Mouse (Mus musculus) midbrain, postnatal 0 days (tissue): ENCODE measurements around the gene Kpna6. TPM values are rescaled to one million over a fixed set of nuclear protein-coding genes. Genes with fewer than 3 reads are reported as not detected.

ENCODE experiments used
- ATAC-seq: fragments of 200-750 bp; cut with Nextera tagmentation; 2 replicates; pipeline ENCODE4 v1.8.0; 2017; ENCODE audit warnings: moderate number of reproducible peaks, mild to moderate bottlenecking, moderate TSS enrichment, moderate library complexity; ENCODE audit not compliant: low FRiP score
- DNase-seq: peaks from one replicate; pipeline ENCODE4 v3.0.0-alpha.2; 2015; ENCODE audit warnings: low spot score
- H3K27ac ChIP-seq: fragments of 300-500 bp; sonication (generic); 2 replicates; pipeline ENCODE4 v1.5.1; 2014; ENCODE audit warnings: low read depth, mild to moderate bottlenecking, low read length, mixed read lengths
- H3K27me3 ChIP-seq: fragments of 300-500 bp; sonication (generic); 2 replicates; pipeline ENCODE4 v1.6.1; 2014; ENCODE audit warnings: low read length, control low read depth, mixed read lengths; ENCODE audit not compliant: insufficient read depth
- H3K36me3 ChIP-seq: fragments of 300-500 bp; sonication (generic); 2 replicates; pipeline ENCODE4 v1.6.1; 2014; ENCODE audit warnings: low read length, control low read depth, mixed read lengths; ENCODE audit not compliant: insufficient read depth
- H3K4me1 ChIP-seq: fragments of 300-500 bp; sonication (generic); 2 replicates; pipeline ENCODE4 v1.6.1; 2014; ENCODE audit warnings: mild to moderate bottlenecking, control low read depth, antibody characterized with exemption, low read length, mixed read lengths; ENCODE audit not compliant: insufficient read depth
- H3K4me2 ChIP-seq: fragments of 300-500 bp; sonication (generic); 2 replicates; pipeline ENCODE4 v1.6.1; 2014; ENCODE audit warnings: low read depth, mild to moderate bottlenecking, low read length, mixed read lengths; ENCODE audit not compliant: poor library complexity, severe bottlenecking
- H3K4me3 ChIP-seq: fragments of 300-500 bp; sonication (generic); 2 replicates; pipeline ENCODE4 v1.5.1; 2014; ENCODE audit warnings: low read depth, mild to moderate bottlenecking, low read length, moderate library complexity
- H3K9ac ChIP-seq: fragments of 300-500 bp; sonication (generic); replicated peaks from 2 replicates; pipeline ENCODE4 v1.6.1; 2014; ENCODE audit warnings: mild to moderate bottlenecking, low read length, moderate library complexity, mixed read lengths; ENCODE audit not compliant: poor library complexity, severe bottlenecking
- H3K9me3 ChIP-seq: fragments of 300-500 bp; sonication (generic); 2 replicates; pipeline ENCODE4 v1.6.1; 2016; ENCODE audit warnings: low read length, control low read depth
- CTCF ChIP-seq: IDR thresholded peaks from 2 replicates; pipeline ENCODE4 v1.5.1; 2016; ENCODE audit warnings: antibody characterized with exemption, mild to moderate bottlenecking
- WGBS: fragments of 180-500 bp; shearing (Covaris S2); extraction: QIAGEN DNeasy Blood & Tissue Kit; methylation state at CpG from one replicate; pipeline ENCODE4 v1.1.7; 2014; 5-methylcytosine and 5-hydroxymethylcytosine counted together
- polyA plus RNA-seq: library from polyadenylated mRNA; unstranded; fragments of >200 nt; fragmentation: Nextera tagmentation; extraction: Ambion mirVana; gene quantifications from 2 replicates; pipeline ENCODE4 v1.2.1, GENCODE M21; 2015
- total RNA-seq: library from RNA; depleted of rRNA; stranded (reverse); fragments of >200 nt; gene quantifications from 2 replicates; pipeline ENCODE4 v1.2.3, GENCODE M21; 2014

The Kpna6 gene
- total and polyA plus RNA-seq, 2 experiments from 2014 or later = 14.9 to 65.3 TPM

- H3K9ac ChIP-seq = peak overlapping the region; percentile 87
- no peaks in the 10 kb centered on the region for H3K9me3 ChIP-seq
- peak overlapping the region; percentile 80 for H3K4me2 ChIP-seq
- ATAC-seq = no peak
- H3K27me3 ChIP-seq = no peaks in the 10 kb centered on the region
- DNase-seq = no peak
- H3K4me3 ChIP-seq = peak overlapping the region; percentile 52
- peaks cover 23% of the 10 kb centered on the region for H3K4me1 ChIP-seq
- H3K36me3 ChIP-seq = peaks cover 3% of the 10 kb centered on the region; the same call in 1 of the 2 replicates
- 95% methylated on average over 5 of the region's 5 CpGs for WGBS
- TF ChIP-seq CTCF = no peak
- H3K27ac ChIP-seq = peak overlapping the region; percentile 95
Observed at GRCm38 (mm10) chr4:129618031-129618430, 54.5 kb downstream of the Kpna6 start.

- H3K27me3 ChIP-seq = no peaks in the 10 kb centered on the region
- H3K27ac ChIP-seq = no peak overlapping the region
- no peak; the same call in 1 of the 2 replicates for TF ChIP-seq CTCF
- H3K4me3 ChIP-seq = no peak overlapping the region
- H3K4me1 ChIP-seq = peaks cover 16% of the 10 kb centered on the region
- no peak overlapping the region for H3K4me2 ChIP-seq
- WGBS = 95% methylated on average over 7 of the region's 7 CpGs
- ATAC-seq = no peak
- H3K9ac ChIP-seq = no peak overlapping the region
- no peaks in the 10 kb centered on the region for H3K9me3 ChIP-seq
- no peak for DNase-seq
- peaks cover 3% of the 10 kb centered on the region; the same call in 1 of the 2 replicates for H3K36me3 ChIP-seq
Observed at GRCm38 (mm10) chr4:129617121-129617641, 55.4 kb downstream of the Kpna6 start.

- H3K27ac ChIP-seq = no peak overlapping the region
- ATAC-seq = no peak
- H3K27me3 ChIP-seq = no peaks in the 10 kb centered on the region
- peaks cover 11% of the 10 kb centered on the region; the same call in 1 of the 2 replicates for H3K4me1 ChIP-seq
- 95% methylated on average over 3 of the region's 3 CpGs for WGBS
- H3K9me3 ChIP-seq = no peaks in the 10 kb centered on the region
- H3K4me3 ChIP-seq = no peak overlapping the region
- H3K4me2 ChIP-seq = no peak overlapping the region
- DNase-seq = no peak
- TF ChIP-seq CTCF = no peak
- peaks cover 3% of the 10 kb centered on the region; the same call in 1 of the 2 replicates for H3K36me3 ChIP-seq
- no peak overlapping the region for H3K9ac ChIP-seq
Observed at GRCm38 (mm10) chr4:129616631-129617030, 55.9 kb downstream of the Kpna6 start.

- 88% methylated on average over 9 of the region's 9 CpGs for WGBS
- peaks cover 3% of the 10 kb centered on the region; the same call in 1 of the 2 replicates for H3K36me3 ChIP-seq
- no peak overlapping the region for H3K27ac ChIP-seq
- no peak for TF ChIP-seq CTCF
- no peaks in the 10 kb centered on the region for H3K27me3 ChIP-seq
- no peak overlapping the region for H3K4me3 ChIP-seq
- no peak overlapping the region for H3K9ac ChIP-seq
- H3K4me2 ChIP-seq = no peak overlapping the region
- H3K9me3 ChIP-seq = no peaks in the 10 kb centered on the region
- no peak for DNase-seq
- no peak for ATAC-seq
- H3K4me1 ChIP-seq = peaks cover 5% of the 10 kb centered on the region; the same call in 1 of the 2 replicates
Observed at GRCm38 (mm10) chr4:129615801-129616290, 56.7 kb downstream of the Kpna6 start.

GRCm38 (mm10) chr4:129614093-129614492, 58.5 kb downstream of the Kpna6 start, which contains the start of gene Dcdc2b:
Gene Dcdc2b, minus strand, starts transcription at chr4:129614257.
- 0 out of 2 replicates have a peak within 1 kb of the TSS, but pooled peaks have one; percentile 29 for H3K9ac ChIP-seq
- no peaks in the 10 kb centered on the region for H3K27me3 ChIP-seq
- ATAC-seq = no peak
- peaks cover 5% of the 10 kb centered on the region; the same call in 1 of the 2 replicates for H3K4me1 ChIP-seq
- no peak within 1 kb of the TSS for H3K4me3 ChIP-seq
- TF ChIP-seq CTCF = no peak
- no peak within 1 kb of the TSS for H3K4me2 ChIP-seq
- no peak within 1 kb of the TSS for H3K27ac ChIP-seq
- H3K9me3 ChIP-seq = no peaks in the 10 kb centered on the region
- 67% methylated on average over 6 of the region's 6 CpGs for WGBS
- DNase-seq = no peak
- 0 out of 2 replicates have a peak, but pooled peaks cover 3% of the 10 kb centered on the region for H3K36me3 ChIP-seq

GRCm38 (mm10) chr4:129610472-129610871, 62.1 kb downstream of the Kpna6 start:
- ATAC-seq (peak; percentile 20; the same call in 1 of the 2 replicates), DNase-seq (no peak)
- Histone ChIP-seq H3K4me1 (no peaks in the 10 kb centered on the region), H3K36me3 (peaks cover 11% of the 10 kb centered on the region), H3K9ac (no peak overlapping the region), H3K4me2 (no peak overlapping the region), H3K27me3 (no peaks in the 10 kb centered on the region), H3K9me3 (no peaks in the 10 kb centered on the region), H3K4me3 (no peak overlapping the region), H3K27ac (no peak overlapping the region)
- TF ChIP-seq CTCF = no peak
- WGBS = 76% methylated on average over 4 of the region's 4 CpGs
